Mouse (Mus musculus) thymus, adult 18-20 months (tissue): Measurements from ENCODE around the gene Pde4d.

Experiments
- DNase-seq, 2 experiments: peaks; one replicate each; pipeline ENCODE4 v3.0.0; 2022; ENCODE audit warnings: mixed read lengths in 2 of 2

Pde4d gene

DNA sequence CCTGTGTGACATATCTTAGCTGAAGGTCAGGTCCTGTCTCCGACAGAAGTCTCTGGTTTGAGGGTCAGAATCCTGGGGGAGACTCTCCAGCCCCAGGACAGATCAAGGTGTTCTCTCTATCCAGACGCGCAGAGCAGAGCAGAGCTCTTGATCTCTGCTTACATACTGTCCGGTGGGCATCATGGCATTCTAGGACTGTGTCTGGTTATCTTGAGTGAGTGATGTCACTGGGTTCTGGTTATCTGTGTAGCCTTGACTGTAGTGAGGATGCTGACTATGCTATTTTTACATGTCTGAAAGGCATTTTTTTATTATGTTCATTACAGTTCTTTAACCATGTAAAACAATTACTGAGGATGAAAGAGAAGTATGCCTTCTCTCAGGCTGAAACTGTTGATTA, 797.3 kb downstream of the Pde4d start:
- DNase-seq, result no peak

DNA sequence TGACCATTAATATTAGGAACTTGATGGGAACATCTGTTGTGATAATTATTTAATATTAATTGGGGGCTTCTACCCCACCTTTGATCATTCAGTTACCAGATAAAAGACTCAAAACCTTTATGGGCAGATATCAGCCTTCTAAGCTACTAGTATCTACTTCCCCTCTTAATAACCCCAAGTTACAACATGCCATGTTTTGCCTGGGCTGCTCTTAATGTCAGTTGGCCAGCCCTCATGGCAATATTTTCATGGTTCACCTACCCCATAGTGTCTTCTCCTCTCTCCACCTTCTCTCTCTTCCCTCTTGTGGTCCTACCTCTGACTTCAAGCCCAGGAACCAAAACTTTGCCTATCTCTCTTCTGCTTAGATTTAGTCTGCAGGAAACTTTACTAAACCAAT, 799.6 kb downstream of the Pde4d start:
- DNase-seq, result no peak

DNA sequence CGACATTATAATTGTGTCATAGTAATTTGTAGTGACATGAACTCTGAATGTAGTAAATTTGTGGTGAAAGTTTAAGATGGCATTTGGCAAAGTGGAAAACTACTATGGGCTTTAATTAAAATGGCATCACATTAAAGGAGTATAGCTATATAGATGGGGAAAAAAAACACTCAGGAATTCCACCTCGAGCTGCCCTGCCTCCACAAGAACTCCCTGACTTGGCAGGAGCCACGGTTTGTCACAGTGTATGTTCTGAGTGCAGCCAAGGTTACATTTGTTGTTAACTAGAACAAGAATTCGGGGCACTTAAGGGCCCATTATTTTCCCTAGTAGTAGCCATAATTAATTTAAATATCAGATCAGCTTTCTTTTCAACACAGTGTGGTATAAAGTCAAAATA, 805.9 kb downstream of the Pde4d start:
- DNase-seq, result no peak

DNA sequence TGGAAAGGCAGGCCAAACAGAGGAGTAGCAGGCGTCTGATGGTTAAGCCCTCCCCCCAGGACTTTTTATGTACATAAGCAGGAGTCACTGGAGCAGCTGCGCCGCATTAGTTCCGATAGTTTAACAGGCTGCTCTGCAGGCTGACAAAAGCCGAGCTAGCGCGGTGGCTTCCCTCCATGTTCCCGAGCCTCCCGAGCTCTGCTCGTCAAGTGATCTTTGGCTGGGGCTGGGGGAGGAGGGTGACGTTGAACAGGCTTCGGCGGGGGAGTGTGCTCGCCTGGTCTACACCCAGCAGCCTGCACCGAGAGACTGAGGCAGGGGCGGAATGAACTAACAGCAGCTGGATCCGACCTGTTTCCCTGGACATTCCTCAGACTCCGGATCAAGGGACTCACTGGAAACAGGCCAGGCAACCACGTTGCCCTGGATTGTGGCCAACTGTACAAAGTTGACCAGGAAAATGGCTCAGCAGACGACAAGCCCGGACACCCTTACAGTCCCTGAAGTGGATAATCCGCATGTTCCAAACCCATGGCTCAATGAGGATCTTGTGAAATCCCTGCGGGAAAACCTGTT, 810.6 kb downstream of the Pde4d start:
- DNase-seq, result peak; percentile 13 to 17

DNA sequence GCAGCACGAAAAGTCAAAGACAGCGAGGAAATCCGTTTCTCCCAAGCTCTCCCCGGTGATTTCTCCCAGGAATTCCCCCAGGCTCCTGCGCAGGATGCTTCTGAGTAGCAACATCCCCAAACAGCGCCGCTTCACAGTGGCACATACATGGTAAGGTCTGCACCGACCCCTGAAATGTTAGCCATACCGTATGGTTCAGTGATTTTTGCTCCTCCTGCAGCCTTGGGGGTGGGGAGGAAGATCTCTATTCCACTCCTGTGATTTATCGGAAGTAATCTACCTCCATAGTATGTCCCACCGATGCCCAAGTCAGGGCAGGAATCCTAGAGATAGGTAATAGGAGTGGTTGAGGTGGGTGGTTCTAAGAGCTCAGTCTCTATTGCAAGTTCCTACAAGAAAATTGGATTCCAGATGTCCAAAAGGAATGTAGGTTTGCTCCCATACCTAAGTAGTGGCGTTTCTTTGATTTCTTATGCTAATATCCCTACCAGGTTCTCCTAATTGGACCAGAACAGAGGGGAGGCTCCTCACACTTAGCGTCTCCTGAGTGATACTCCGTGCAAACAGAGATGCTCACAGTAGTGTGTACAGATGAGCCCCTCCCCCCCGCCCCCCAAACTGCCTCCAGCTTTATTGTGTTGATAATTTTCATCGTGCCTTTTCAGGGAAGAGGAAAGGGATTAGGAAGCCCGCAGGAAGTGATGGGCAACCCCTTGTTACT, 811.2 kb downstream of the Pde4d start:
- no peak for DNase-seq

DNA sequence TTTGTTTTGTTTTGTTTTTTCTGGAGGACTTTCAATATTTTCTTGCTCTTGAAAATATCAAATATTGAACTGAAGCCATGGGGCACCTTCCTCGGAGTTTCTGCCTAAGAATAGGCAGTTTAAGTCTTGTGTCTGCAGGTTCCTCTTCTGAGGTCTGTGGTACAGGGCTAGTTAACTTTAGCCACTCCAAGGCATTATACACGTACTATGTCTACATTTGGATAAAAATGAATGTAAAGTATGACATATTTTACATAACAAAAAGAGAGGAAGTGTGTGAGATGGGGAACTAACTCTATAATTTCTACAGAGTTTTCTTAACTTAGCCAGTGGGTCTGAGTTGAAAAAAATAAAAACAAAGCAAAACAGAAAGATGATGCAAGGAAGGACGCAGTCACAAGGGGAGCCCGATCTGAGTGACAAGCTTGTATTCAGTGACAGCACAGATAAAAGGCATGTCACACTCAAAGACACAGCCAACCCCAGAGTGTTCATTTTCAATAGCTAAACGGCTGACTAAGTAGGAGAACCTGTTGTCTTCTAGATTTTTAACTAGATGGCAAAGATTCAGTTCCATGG, 812.0 kb downstream of the Pde4d start:
- no peak for DNase-seq

DNA sequence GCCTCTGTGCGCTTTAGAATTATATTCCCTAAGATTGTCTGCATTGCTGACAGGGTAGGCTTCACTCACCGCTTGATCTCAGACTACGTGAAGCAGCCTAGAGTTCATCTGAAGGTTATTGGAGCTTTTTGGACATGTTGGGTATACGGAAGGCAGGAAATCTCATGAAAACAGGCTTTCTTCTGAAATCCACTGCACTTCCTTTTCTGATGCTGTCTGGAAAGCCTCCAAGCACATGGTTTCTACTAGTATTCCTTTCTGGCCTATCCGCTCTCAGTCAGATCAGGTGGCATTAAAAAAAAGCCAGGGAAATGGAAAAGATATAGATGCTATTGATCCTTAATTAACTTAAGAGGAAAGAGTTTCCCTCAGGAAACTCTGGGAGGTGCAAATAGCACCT, 812.8 kb downstream of the Pde4d start:
- DNase-seq, result no peak

DNA sequence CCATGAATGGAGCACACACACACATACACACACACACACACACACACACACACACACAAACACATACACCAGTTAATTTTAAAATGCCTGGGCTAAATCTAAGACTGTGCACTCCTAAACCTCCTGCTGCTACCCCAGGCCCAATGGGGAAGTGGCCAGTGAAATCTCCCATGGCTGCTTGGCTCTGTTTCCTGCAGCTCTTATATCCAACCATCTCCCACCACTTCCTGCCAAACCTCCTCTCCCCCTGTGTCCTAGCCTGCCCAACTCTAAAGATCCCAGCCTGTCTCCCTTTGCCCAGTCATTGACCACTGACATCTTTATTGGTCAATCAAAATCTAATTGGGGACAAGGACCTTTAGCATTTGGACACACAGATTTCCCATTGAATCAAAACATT, 814.1 kb downstream of the Pde4d start:
- DNase-seq, result no peak

DNA sequence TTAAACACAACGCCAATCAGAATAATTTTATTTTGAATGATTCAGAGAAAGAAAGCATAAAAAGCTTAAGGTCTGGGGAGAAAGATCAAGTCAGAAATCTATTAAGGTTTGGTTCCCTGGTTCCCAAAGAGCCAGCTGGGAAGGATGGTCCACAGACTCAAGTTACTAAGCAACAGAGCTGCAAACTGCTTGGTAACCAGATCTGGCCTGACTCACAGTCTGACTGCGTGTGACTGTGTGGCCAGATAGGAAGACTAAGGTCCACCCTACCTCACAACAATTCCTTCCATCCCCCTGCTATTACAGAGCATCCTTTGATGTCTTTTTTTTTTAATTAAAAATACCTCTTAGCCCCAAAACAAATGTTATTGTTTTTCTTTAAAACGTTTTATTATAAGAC, 818.5 kb downstream of the Pde4d start:
- no peak for DNase-seq

DNA sequence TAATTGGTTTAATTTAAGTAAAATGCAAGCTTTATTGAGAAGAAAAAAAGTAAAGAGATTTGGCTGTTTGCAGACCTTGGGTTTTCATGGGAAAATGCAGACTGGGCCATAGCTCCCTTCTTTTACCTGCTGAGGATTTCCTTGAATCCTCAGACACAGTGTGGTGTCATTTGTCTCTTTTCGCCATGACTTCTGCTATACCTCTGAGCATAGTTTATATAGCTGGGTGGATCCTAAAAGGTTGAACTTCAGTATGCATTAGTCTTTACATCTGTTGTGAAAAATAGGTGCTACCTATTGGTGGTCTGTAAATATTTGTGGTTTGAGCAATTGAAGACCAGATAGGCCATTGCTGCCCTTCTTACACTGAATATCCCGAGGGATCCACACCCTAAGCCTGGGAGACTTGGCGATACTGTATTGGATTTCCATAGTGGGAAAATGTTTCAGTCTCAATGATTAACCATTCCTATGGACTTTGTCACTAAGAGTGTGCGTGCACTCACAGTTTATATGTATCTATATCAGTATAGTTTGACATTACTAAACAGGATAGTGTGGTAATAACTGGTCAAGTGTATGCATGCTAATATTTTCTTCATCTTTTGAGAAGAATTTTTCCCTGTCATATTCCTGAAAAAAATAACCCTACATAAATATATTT, 819.0 kb downstream of the Pde4d start:
- no peak for DNase-seq

DNA sequence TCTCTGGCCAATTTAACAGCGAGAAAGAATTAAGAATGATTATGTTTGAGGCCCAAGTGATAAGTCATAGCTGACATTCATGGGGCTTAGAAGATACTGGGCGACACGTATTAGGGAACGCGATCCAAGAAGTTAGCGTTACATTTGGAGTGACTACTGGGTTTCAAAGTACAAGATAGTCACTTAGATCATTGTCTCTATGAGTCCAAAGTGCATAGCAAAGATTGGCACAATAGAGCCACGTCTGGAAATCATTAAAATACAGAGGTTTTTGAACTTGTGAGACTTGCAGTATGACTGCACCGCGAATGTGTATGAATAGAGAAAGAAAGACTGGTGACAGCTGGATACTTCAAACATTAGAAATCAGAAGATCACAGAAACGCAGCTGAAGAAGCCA, 825.1 kb downstream of the Pde4d start:
- DNase-seq, result no peak

DNA sequence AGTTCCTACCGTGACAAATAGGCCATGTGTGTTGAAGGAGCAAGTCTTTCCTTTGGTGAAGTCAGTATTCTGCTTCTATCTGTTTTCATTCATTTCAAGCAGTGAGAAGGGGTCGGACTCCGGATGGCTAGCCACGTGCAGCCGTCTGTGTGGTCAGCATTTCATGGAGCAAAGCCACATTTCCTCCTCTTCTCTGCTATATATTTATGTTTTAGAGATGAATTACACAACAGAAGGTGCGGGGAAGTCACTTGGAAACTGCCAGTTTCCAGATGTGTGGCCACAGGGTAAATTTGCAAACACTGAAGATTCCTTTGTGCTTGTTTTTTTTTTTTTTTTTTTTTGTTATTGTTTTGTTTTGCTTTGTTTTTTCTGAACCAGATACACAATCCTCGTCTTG, 828.0 kb downstream of the Pde4d start:
- no peak for DNase-seq

DNA sequence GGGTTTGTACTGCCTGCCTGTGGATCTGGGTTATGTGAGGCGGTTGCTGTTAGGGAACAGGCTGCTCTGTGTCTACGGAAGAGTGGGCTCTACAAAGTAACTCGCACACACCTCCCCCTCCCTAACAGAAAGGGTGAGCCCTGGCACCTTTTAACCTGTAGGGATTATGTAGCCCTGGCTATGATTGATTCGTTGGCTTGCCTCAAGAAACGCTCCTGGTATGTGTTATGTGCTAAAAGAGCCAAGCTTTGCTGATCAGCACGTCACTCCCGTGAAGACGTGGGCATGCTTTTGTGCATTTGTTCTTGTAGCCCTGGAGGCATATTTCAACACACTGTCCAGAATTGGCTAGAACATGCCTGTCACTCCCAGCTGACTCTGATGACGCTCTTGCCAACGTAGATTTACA, 828.8 kb downstream of the Pde4d start:
- DNase-seq, result no peak

DNA sequence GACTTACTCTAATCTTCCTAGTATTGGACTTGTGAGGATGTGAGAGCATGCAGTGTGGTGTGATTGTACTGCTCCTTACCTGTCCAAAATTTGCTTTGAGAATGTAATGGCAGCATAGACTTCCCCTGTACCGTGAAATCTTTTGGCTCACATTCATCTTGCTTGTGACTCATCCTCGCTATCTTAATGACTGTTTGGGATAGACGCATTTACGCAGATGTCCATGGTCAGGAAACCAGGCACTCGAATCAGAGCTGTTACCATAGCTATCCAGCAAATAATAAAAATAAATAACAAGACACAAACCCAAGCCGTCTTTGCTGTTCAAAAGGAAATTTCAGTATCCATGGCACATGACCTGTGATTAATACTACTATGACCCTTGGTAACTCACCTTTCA, 829.5 kb downstream of the Pde4d start:
- DNase-seq, result no peak

DNA sequence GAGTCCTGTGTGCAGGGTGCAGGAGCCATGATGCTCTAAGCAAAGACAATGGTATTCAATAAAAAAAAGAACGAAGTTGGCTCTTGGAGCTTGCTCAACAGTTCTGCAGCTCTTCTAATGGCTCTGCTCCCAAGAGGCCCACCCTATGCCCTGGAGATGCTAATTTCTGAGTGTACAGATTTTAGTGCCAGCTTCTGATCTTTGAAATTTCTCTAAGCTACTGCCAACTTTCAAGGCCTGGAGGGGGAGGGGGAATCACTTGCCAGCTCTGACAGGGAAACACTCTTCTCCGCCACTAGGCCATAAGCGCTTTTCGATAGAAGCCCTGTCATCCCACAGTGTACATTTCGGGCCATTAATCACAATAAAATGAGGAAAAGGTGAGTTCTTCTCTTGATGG, 830.7 kb downstream of the Pde4d start:
- no peak for DNase-seq

DNA sequence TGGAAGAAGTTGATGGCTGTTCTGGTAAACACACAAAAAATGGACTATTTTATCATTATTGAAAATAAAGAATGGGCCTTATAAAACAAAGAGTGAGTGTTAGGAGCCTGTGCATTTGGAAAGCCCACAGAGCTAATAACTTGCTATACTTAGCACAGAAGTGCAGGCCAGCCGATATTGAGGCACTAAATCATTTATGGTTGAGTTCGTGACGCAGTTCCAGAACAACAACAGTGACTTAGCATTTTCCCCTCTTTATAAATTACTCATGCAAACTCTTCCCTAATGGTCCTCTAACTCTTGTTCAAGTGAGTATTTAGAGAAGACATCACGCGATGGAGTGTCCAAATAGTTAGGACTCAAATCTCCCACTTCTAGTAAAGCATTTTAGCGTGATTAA, 837.7 kb downstream of the Pde4d start:
- no peak for DNase-seq

DNA sequence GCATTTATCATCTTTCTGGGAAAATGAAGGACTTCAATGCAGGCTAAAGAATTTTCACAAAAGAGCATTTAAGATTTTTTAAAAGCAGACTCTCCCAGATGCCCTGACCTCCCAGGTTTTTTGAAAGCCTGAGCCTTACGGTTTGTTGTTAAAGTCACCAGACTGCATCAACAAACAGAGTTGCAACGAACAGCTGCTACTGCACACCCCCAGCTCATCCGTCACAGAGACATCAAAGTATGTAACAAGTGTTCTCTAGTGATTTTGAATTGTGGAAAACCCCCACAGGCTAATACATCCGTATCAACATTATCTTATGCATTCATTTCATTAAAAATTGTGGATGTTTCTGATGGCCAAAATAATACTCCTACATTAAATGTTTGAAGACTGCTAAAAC, 841.2 kb downstream of the Pde4d start:
- DNase-seq, result no peak

DNA sequence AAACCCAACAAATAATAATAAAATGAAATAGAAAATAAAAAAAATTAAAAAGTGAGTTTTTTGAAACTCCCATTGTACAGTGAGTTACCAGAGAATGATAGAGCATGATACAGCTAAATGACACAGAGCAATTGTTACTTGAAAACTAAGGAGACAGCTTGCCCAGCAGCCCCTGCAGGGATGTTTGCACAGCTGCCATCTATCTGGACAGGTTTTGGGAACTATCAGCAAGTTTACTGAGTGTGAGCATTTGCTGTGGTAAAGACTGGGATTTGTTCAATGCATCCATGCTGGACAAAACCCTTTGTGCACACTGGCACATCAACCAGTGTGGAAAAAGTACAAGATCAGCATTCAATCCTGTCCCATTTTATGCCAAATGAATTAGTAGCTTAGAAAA, 843.3 kb downstream of the Pde4d start:
- DNase-seq, result no peak

DNA sequence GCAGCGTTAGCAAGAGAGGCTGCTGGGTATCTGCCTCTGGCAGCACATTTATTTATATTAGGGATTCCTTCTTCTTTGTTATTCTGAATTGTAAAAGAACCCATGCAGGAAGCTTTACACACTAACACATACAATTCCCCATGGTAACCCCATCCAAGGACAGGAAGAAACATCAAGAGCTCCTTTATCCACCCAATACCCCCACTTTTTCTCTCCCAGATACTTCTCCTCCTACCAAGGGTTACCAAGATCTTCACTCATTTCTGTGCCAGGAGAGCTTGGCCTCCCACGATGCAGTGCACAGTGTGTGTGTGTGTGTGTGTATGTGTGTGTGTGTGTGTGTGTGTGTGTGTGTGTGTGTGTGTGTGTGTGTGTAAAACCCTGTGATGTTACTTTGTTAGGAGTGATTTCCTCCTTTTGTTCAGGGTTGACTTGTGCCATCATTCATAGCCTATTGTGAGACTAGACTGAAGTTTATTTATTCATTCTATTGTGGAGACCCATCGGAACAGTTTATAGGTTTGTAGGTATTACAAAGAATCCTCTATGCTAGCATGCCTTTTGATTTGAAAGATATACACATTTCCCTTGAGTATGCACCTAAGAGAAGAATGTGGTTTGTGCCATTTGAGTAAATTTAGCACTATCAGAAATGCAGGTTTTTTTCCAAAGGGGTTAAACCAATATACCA, 846.7 kb downstream of the Pde4d start:
- no peak for DNase-seq

DNA sequence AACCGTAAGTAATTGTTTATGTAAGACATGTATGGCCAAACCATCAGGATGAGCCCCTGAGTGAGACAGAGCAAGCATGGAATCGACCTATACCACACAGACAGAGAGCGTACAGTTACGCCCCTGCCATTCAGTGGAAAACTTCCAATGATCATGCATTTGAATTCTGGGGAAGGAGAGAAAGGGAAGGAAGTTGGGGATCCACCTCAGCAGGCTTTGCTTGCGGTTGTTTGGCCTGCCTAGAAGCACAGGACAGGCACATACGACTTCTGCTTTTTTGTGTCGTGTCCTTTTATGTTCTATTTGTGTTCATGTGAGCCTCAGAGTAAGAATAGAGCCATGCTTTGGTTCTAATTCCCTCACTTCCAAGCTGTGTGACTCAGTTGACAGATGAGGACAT, 849.1 kb downstream of the Pde4d start:
- DNase-seq, result no peak

DNA sequence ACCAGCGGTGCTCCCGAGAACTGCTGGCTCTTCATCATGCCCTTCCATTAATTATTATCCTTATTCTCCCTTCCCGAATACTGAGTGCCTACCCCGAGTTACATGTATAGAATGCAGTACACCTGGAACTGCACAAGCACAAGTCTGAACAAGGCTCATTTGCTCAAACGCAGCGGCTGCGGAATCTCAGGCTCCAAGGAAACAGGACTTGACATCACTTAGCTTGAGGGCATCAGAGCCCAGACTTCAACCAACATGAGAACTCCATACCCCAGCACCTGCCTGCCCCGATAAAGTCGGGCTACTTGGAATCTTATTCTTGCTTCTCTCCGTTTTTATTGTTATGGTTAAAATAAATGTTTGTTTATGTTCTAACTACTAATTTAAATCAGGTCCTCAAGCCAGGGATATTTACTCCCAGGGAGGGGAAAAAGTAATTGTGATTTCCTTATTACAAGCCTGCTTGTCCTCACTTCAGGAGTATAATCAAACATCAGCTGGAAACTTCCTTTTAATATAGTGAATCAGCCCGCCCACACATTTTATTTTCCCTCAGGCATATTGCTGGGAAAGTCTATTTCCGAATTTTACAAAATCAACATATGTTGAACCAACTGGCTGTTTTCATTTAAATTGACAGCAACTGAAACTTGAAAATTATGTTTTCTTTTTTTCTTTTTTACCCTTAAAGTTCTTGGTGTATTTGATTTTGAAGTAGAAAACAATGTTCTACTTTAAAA, 849.9 kb downstream of the Pde4d start:
- DNase-seq, result no peak

DNA sequence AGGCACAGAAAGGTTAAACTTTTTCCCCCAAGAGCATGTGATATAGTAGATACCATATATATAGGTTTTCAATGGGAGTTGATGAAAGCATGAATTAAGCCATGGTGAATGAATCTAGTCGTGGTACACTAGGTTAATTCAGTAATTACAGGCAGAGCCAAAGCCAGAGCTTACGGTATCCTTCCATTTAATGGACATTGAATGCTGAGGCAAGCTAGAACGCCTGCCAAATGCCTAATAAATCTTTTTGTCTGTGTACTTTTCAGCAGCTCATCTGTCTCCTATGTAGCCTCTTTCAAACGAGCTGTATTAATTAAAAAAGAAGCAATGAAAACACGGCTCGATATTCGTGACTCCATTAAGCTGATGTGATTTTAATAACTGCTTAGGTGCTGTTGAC, 862.8 kb downstream of the Pde4d start:
- no peak for DNase-seq

DNA sequence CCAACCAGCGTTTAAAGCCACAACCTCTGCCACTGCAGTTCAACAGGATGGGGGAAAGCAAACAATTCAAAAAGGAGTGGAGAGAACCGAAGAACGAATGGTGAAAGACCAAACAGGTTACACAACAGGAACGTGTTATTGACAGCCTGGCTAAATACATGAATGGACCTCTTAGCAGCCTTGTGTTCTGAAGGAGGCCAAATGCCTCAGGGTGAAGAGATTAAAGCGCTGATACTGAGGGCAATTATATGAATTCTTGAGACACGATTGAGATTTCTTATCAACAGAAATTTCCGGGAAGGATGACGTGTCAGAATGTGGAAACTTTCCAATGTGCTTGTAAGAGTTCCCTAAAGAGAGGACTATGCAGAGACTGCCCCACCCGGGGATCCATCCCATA, 865.9 kb downstream of the Pde4d start:
- DNase-seq, result no peak
